Mouse (Mus musculus): Measurements from ENCODE around the gene Ifnb1.

DNA sequence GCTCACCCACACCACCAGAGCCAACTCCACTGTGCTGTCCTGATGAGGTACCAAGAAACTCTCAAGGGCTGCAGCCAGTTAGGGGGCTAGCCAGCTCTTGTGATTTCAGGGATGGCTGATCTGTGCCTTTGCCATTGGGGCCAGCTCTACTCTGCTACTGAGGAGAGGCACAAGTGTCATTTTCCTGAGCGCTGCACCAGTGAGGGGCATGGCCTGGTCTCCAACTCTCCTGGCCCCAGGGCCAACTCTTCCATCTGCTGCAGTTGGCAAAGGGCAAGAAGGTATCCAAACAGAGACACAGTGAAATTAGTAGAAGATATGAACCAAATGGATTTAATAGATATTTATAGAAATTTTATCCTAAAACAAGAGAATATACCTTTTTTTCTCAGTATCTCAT lies 39.2 kb upstream of the Ifnb1 start:
- TF ChIP-seq POLR2A (IDR thresholded peaks at IDR 0.05; ENCODE audit: insufficient read depth, low read depth, low read length) (no peak), CTCF (IDR thresholded peaks at IDR 0.05; ENCODE audit: insufficient read depth, low read depth, low read length) (no peak)
